Mouse (Mus musculus): Measurements from ENCODE around the gene Grm3. TPM values are rescaled to one million over a fixed set of nuclear protein-coding genes. Genes with fewer than 3 reads are reported as not detected.
A peak's percentile ranks its signal among the peaks of the same experiment; 100 is the strongest.

The Grm3 gene
- not detected in 2 replicates for total RNA-seq (2017)

GRCm38 (mm10) chr5:9724956-9725600 lies at the start of gene Grm3:
Gene Grm3 (minus strand): TSS chr5:9725170.
- no peak for ATAC-seq (replicated peaks; ENCODE audit: low read depth, poor library complexity, severe bottlenecking)

- no peak for ATAC-seq (replicated peaks; ENCODE audit: low read depth, poor library complexity, severe bottlenecking)
Measured at GRCm38 (mm10) chr5:9755751-9756150, 30.8 kb upstream of the Grm3 start.

- ATAC-seq (replicated peaks; ENCODE audit: low read depth, poor library complexity, severe bottlenecking): no peak
Measured at GRCm38 (mm10) chr5:9748184-9748583, 23.2 kb upstream of the Grm3 start.

GRCm38 (mm10) chr5:9744120-9744519 lies 19.1 kb upstream of the Grm3 start:
- ATAC-seq (replicated peaks; ENCODE audit: low read depth, poor library complexity, severe bottlenecking): no peak

GRCm38 (mm10) chr5:9725601-9726268 lies 765 bp upstream of the Grm3 start:
- 0 out of 2 replicates have a peak, but pooled peaks have one; percentile 15 for ATAC-seq (replicated peaks; ENCODE audit: low read depth, poor library complexity, severe bottlenecking)

- ATAC-seq (replicated peaks; ENCODE audit: low read depth, poor library complexity, severe bottlenecking): no peak
Measured at GRCm38 (mm10) chr5:9724287-9724955, 549 bp downstream of the Grm3 start.

GRCm38 (mm10) chr5:9721136-9721535 lies 3.8 kb downstream of the Grm3 start:
- no peak for ATAC-seq (replicated peaks; ENCODE audit: low read depth, poor library complexity, severe bottlenecking)

GRCm38 (mm10) chr5:9716295-9716694 lies 8.7 kb downstream of the Grm3 start:
- ATAC-seq (replicated peaks; ENCODE audit: low read depth, poor library complexity, severe bottlenecking): no peak

GRCm38 (mm10) chr5:9707096-9707495 lies 17.9 kb downstream of the Grm3 start:
- ATAC-seq (replicated peaks; ENCODE audit: low read depth, poor library complexity, severe bottlenecking): no peak

- no peak for ATAC-seq (replicated peaks; ENCODE audit: low read depth, poor library complexity, severe bottlenecking)
Measured at GRCm38 (mm10) chr5:9703385-9704009, 21.5 kb downstream of the Grm3 start.

- no peak for ATAC-seq (replicated peaks; ENCODE audit: low read depth, poor library complexity, severe bottlenecking)
Measured at GRCm38 (mm10) chr5:9702656-9703384, 22.1 kb downstream of the Grm3 start.

- no peak for ATAC-seq (replicated peaks; ENCODE audit: low read depth, poor library complexity, severe bottlenecking)
Measured at GRCm38 (mm10) chr5:9692333-9692732, 32.6 kb downstream of the Grm3 start.

GRCm38 (mm10) chr5:9690599-9691242 lies 34.2 kb downstream of the Grm3 start:
- ATAC-seq (replicated peaks; ENCODE audit: low read depth, poor library complexity, severe bottlenecking): no peak

- ATAC-seq (replicated peaks; ENCODE audit: low read depth, poor library complexity, severe bottlenecking): no peak
Measured at GRCm38 (mm10) chr5:9690192-9690591, 34.8 kb downstream of the Grm3 start.

- ATAC-seq (replicated peaks; ENCODE audit: low read depth, poor library complexity, severe bottlenecking): no peak
Measured at GRCm38 (mm10) chr5:9683204-9683603, 41.8 kb downstream of the Grm3 start.

GRCm38 (mm10) chr5:9669002-9669401 lies 56.0 kb downstream of the Grm3 start:
- no peak for ATAC-seq (replicated peaks; ENCODE audit: low read depth, poor library complexity, severe bottlenecking)

GRCm38 (mm10) chr5:9663416-9663815 lies 61.6 kb downstream of the Grm3 start:
- no peak for ATAC-seq (replicated peaks; ENCODE audit: low read depth, poor library complexity, severe bottlenecking)

GRCm38 (mm10) chr5:9661870-9662589 lies 62.9 kb downstream of the Grm3 start:
- no peak for ATAC-seq (replicated peaks; ENCODE audit: low read depth, poor library complexity, severe bottlenecking)

- ATAC-seq (replicated peaks; ENCODE audit: low read depth, poor library complexity, severe bottlenecking): no peak
Measured at GRCm38 (mm10) chr5:9638612-9639011, 86.4 kb downstream of the Grm3 start.
